Mouse (Mus musculus) right cerebral cortex, adult 2 months (tissue): Measurements from ENCODE around the gene Hdac7.

ENCODE experiments used
- DNase-seq, 2 experiments: peaks; one replicate each; pipeline ENCODE4 v3.0.0; 2021 to 2022; ENCODE audit warnings: low spot score in 2 of 2

The Hdac7 gene

GRCm38 (mm10) chr15:97788821-97789220 is 55.5 kb downstream of the Hdac7 start:
- peak; percentile 49 to 69 for DNase-seq

GRCm38 (mm10) chr15:97787799-97788667 is 56.3 kb downstream of the Hdac7 start:
- peak in 1 of 2 experiments; percentile 52 for DNase-seq

- no peak for DNase-seq
Observed at GRCm38 (mm10) chr15:97787148-97787798, 57.0 kb downstream of the Hdac7 start.

GRCm38 (mm10) chr15:97786412-97787112 is 57.7 kb downstream of the Hdac7 start:
- peak; percentile 53 to 56 for DNase-seq

- DNase-seq: peak in 1 of 2 experiments; percentile 32
Observed at GRCm38 (mm10) chr15:97785731-97786411, 58.4 kb downstream of the Hdac7 start.

- peak in 1 of 2 experiments; percentile 56 for DNase-seq
Observed at GRCm38 (mm10) chr15:97784561-97785161, 59.6 kb downstream of the Hdac7 start.

GRCm38 (mm10) chr15:97784092-97784559 is 60.2 kb downstream of the Hdac7 start:
- DNase-seq: peak; percentile 83

- DNase-seq: peak in 1 of 2 experiments; percentile 32
Observed at GRCm38 (mm10) chr15:97782749-97783105, 61.6 kb downstream of the Hdac7 start.

- DNase-seq: no peak
Observed at GRCm38 (mm10) chr15:97781961-97782748, 62.1 kb downstream of the Hdac7 start.

- peak in 1 of 2 experiments; percentile 58 for DNase-seq
Observed at GRCm38 (mm10) chr15:97780611-97781031, 63.7 kb downstream of the Hdac7 start.

- DNase-seq: no peak
Observed at GRCm38 (mm10) chr15:97779576-97779975, 64.7 kb downstream of the Hdac7 start.

GRCm38 (mm10) chr15:97778311-97779098 is 65.8 kb downstream of the Hdac7 start, which contains the start of gene Slc48a1:
Slc48a1 (plus strand) TSS chr15:97778520.
- no peak for DNase-seq

- no peak for DNase-seq
Observed at GRCm38 (mm10) chr15:97776919-97777318, 67.4 kb downstream of the Hdac7 start.

GRCm38 (mm10) chr15:97776514-97776913 is 67.8 kb downstream of the Hdac7 start:
- peak; percentile 82 to 86 for DNase-seq

- no peak for DNase-seq
Observed at GRCm38 (mm10) chr15:97773961-97774370, 70.3 kb downstream of the Hdac7 start.

GRCm38 (mm10) chr15:97773108-97773507 is 71.2 kb downstream of the Hdac7 start:
- no peak for DNase-seq

- no peak for DNase-seq
Observed at GRCm38 (mm10) chr15:97770280-97770679, 74.0 kb downstream of the Hdac7 start.

GRCm38 (mm10) chr15:97768192-97768591 is 76.1 kb downstream of the Hdac7 start:
- DNase-seq: no peak
